Mouse (Mus musculus) kidney, adult 9 months (tissue): ENCODE data around the gene Tm9sf3.
"Not testable (repeated sequence)": the region's sequence is repeated elsewhere in the genome, so short reads cannot be mapped to it uniquely, and the experiment has no call there.

Source experiments
- DNase-seq: peaks from one replicate; pipeline ENCODE4 v3.0.0; 2022

Gene Tm9sf3

GRCm38 (mm10) chr19:41263630-41264295, at the start of gene Tm9sf3:
Tm9sf3 (minus strand) TSS chr19:41263997.
- peak; percentile 84 for DNase-seq

DNA sequence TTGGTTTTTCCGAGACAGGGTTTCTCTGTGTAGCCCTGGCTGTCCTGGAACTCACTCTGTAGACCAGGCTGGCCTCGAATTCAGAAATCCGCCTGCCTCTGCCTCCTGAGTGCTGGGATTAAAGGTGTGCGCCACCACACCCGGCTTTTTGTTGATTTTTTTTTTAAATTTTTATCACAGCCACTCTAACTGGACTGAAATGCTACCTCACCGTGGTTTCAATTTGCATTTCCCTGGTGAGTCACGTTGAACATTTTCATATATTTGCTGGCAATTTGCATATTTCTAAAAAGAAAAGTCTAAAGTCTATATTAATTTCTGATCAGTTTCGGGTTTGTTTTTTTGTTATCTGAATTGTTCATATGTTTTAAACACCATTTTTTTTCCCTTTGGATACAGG, 48.8 kb upstream of the Tm9sf3 start:
- not testable (repeated sequence) for DNase-seq

DNA sequence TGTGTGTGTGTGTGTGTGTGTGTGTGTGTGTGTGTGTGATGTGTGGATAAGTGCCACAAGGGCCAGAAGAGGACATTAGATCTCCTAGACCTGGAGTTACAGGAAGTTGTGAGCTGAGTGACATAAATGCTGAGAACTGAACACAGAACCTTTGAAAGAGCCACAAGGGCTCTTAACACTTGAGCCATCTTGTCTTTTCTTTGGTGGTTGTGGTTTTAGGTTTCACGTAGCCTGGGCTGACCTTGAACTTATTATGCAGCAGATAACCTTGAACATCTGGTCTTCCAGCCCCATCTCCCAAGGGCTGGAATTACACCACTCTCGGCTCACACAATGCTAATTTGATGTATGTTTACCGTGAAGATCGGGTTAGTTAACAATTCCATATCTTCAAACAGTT, 48.2 kb upstream of the Tm9sf3 start:
- no peak for DNase-seq

DNA sequence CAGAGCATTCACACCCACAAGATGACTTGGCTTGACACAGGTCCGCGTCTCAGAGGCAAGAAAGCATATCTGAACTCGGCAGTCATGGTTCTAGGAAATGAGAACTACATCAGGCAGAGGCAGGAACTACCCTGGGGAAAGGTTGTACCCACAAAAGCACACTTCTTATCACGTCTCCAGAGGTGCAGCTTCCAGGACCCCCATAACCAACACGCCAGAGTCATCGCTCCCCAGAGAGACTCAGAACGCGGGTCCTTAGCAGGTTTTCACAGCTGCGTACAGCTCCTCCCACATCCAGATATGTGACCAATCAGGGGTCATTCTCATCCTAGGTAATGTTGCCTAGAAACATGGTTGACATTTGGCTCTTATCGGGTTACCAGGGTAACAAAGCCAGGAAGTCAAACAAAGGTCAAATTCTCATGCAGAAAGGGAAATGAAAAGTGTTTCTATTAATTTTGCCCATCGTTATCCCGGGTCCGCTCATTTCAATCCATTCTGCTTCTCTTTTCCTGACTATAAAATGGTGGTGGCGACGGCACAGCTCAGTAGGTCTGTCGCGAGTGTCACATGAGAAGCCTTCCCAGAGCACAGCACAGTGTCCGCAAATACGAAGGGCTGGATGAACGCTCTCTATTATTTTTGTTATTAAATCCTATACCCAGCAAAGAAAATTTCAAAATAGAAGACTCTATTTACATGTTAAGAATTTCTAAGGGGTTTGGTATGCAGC, 47.3 kb upstream of the Tm9sf3 start:
- DNase-seq: no peak

- no peak for DNase-seq
These were observed 40.1 kb upstream of the Tm9sf3 start for GRCm38 (mm10) chr19:41303933-41304332.

DNA sequence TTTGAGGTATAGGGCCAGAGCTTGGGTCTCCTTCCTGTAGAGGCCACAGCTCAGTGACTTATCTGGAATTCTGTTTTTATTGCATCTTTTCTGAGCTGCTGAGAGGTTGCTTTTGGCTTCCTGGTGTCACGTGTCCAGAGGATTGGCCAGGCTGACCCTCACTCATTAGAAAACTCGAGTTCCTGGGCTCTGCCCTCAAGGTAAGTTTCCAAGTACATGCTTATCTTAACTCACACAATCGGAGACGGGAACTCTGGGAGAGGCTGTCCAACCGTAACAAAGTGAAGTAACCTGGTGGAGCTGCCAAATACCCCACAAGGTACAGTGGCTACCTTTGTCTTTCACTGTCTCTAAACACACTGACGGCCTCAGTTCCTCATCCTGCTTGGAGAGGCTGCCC, 39.6 kb upstream of the Tm9sf3 start:
- no peak for DNase-seq

GRCm38 (mm10) chr19:41301856-41302255, 38.1 kb upstream of the Tm9sf3 start:
- no peak for DNase-seq

GRCm38 (mm10) chr19:41299446-41299845, 35.6 kb upstream of the Tm9sf3 start:
- no peak for DNase-seq

DNA sequence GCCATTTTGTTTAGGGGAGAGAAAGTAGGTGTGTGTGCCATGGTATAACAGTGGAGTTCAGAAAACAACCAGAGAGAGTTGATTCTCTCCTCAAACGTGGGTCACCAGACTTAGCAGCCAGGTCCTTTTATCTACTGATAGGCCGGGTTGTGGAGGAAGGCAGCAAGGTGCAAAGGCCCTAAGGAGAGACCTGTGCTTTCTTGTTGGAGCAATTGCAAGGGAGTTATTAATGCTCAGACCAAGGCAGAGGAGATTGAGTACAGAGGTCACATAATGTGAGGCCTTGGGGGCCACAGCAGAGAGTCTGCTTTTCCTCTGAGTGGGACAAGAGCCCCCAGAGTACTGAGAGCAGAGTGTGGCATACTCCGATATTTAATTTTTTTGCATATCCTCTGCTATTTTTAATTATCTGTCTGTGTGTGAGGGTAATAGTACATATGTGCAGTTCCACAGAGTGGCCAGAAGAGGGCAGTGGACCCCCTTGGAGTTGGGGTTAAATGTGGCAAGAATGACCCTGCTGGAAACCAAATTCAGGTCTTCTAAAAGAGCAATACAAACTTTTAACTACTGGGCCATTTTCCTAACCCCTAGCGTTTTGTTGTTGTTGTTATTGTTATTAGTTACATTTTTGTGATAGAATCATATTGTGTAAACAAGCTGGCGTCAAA, 27.3 kb upstream of the Tm9sf3 start:
- DNase-seq: no peak

DNA sequence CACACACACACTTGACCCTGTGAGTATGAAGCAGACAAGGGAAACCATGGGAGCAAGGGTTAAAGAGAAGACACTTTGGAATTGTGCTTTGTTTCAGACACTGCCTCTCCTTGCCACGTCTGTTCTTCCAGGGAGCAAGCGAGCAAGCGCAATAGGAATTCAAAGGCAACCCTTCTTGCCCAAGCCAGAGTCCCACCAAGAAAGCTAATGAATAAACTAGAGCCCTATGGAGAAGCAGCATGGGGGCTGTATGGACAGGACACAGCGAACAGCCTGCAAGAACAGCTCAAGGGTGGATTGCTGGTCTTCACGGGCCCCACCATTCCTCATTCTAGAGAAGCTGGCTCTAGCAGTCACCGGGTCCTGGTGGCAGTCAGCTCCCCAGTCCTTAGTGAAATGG, 24.8 kb upstream of the Tm9sf3 start:
- no peak for DNase-seq

GRCm38 (mm10) chr19:41287224-41287623, 23.4 kb upstream of the Tm9sf3 start:
- DNase-seq: no peak

GRCm38 (mm10) chr19:41284515-41284914, 20.7 kb upstream of the Tm9sf3 start:
- DNase-seq: no peak

GRCm38 (mm10) chr19:41282718-41283117, 18.9 kb upstream of the Tm9sf3 start:
- no peak for DNase-seq

DNA sequence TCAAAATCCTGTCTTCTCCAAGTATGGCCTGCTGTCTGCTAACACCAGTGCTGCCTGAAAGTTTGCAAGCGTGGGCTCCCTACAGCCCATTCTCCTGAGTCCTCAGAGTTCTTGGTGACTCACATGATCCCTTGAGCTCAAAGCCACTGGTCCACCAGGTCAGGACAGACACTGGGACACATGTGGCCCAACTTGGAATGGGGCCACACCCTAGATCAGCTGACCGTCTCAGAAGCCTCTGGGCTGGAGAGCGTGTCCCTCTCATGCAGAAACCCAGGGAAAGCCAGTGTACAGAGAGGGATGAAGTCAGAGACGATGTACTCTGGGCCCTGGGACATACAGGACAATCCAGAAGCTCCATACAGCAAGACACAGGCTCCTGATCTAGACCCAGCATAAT, 18.4 kb upstream of the Tm9sf3 start:
- no peak for DNase-seq

DNA sequence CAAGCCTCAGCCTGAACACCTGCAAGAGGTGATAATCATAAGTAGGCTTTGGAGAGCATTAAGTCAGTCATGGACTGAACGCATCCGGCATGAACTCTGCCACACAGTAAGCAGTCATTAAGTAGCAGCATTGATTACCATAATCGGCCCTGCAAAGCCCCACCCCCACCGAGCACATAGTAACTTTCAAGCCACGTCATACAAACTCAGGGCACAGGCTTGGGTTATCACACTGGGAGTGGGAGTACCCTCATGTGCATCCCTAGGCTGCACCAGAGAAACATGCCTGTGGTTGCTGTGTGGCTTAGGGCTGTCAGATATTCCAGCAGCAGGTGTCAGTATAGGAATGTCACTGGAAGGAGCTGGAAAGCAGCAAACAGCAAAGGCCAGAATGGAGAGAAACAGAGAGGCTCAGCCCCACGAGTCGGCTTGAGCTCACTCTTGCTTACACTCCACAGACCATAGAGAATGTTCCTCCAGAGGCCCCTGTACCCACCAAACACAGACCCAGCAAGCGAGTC, 16.0 kb upstream of the Tm9sf3 start:
- DNase-seq: no peak

- no peak for DNase-seq
These were observed 14.8 kb upstream of the Tm9sf3 start for GRCm38 (mm10) chr19:41278606-41279005.

DNA sequence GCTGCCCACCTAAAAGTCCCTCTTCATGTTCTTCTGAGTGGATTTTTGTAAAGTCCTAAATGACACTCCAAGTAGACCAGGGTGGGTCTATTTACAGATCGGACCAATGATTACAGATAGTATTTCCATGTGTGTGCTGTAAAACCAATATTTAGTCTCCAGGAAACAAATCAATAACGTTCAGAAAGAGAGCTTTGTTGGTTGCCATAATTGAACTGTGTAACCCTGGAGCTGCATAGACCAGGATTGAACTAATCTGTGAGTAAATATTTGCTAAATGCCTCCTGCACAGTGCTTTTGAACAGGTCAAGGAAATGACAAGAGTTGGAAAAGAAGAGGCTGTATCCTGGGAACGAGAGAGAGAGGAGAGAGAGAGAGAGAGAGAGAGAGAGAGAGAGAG, 11.8 kb upstream of the Tm9sf3 start:
- no peak for DNase-seq

DNA sequence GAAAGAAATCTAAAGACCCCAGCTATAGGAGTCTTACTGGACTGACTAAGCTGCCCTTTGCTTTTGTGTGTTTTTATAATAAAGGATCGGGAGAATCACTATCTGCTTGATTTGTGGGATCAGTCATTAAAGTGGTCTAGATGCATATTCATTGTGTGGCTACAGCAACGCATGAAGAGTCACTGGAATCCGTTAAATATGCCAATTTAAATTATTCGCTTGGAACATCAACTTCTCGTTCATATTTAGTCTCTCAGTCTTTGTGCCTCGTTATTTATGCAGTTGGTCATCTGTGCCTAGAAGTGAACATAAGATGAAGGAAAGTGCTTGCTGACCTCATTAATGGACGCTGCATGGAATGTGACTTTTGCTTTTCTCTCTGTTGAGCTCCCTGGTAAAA, 7.1 kb upstream of the Tm9sf3 start:
- DNase-seq: no peak

DNA sequence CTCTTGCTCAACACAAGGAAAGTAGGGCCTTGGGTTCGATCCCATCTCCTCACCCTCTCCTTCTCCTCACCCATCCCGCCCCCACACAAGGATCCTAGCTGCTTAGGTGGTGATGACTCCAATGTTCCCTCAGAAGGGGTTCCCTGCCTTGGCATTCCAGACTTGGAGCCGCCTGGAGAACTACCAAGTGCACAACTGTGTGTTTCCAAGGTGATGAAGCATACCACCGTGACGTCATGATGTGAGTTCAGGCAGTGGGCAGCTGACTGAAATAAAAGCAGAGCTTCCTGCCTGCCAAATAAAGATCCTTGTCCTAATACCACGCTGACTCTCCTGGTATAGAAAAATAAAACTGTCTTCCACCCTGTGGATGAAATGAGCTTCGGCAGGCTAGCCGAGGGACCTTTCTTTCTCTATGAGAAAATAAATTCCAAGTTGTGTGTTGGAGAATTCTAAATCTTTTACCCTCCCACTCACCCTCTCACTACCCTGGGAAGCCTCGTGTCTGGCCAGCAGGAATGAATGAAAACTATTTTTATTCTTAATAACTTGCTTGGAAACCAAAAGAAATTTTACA, 6.4 kb upstream of the Tm9sf3 start:
- peak; percentile 25 for DNase-seq

DNA sequence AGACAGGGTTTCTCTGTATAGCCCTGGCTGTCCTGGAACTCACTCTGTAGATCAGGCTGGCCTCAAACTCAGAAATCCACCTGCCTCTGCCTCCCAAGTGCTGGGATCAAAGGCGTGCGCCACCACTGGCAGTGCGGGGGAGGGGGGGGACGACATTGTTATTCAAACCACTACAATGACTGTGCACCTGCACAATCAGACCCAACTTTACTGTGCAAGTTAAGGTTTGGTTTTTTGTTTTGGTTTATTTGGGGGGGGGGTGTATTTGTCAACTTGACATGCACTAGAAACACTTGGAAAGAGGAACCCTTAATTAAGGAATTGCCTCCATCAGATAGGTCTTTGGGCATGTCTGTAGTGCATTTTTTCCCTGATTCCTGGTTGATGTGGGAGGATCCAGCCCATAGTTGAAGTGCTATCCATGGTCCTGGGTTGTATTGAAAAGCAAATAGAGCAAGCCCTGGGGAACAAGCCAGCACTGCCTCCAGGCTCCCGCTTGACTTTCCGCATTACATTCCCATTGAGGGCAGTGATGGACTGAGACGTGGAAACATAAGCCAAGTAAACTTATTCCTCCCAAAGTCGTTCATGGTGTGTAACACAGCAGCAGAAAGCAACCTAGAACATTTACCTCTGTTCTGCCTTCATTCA, 2.6 kb upstream of the Tm9sf3 start:
- no peak for DNase-seq

- no peak for DNase-seq
These were observed 568 bp upstream of the Tm9sf3 start for GRCm38 (mm10) chr19:41264331-41264799.

GRCm38 (mm10) chr19:41262712-41263629, 826 bp downstream of the Tm9sf3 start:
- DNase-seq: peak; percentile 65
